Mouse (Mus musculus) forebrain, embryonic 14.5 days (tissue): Measurements from ENCODE around the gene Gps1. TPM values are rescaled to one million over a fixed set of nuclear protein-coding genes. Genes with fewer than 3 reads are reported as not detected.
"Not testable (repeated sequence)": the region's sequence is repeated elsewhere in the genome, so short reads cannot be mapped to it uniquely, and the experiment has no call there.

Experiments used
- ATAC-seq: fragments of 200-750 bp; cut with Nextera tagmentation; 2 replicates; pipeline ENCODE4 v1.8.0; 2017; ENCODE audit warnings: mild to moderate bottlenecking, moderate library complexity
- DNase-seq: peaks from one replicate; pipeline ENCODE4 v3.0.0-alpha.2; 2015; ENCODE audit warnings: low spot score
- H3K27ac ChIP-seq: fragments of 300-500 bp; sonication (generic); 2 replicates; pipeline ENCODE4 v1.5.1; 2014; ENCODE audit warnings: low read depth, mild to moderate bottlenecking, control low read depth, low read length, moderate library complexity
- H3K27me3 ChIP-seq: fragments of 300-500 bp; sonication (generic); replicated peaks from 2 replicates; pipeline ENCODE4 v1.6.1; 2014; ENCODE audit warnings: low read length, control low read depth, mixed read lengths; ENCODE audit not compliant: control insufficient read depth, insufficient read depth
- H3K36me3 ChIP-seq: fragments of 300-500 bp; sonication (generic); 2 replicates; pipeline ENCODE4 v1.6.1; 2014; ENCODE audit warnings: low read length, control low read depth; ENCODE audit not compliant: control insufficient read depth, insufficient read depth
- H3K4me1 ChIP-seq: fragments of 300-500 bp; sonication (generic); 2 replicates; pipeline ENCODE4 v1.6.1; 2014; ENCODE audit warnings: antibody characterized with exemption, low read length, control low read depth; ENCODE audit not compliant: control insufficient read depth, insufficient read depth
- H3K4me2 ChIP-seq: fragments of 300-500 bp; sonication (generic); 2 replicates; pipeline ENCODE4 v1.6.1; 2014; ENCODE audit warnings: mild to moderate bottlenecking, control low read depth, low read length
- H3K4me3 ChIP-seq: fragments of 300-500 bp; sonication (generic); 2 replicates; pipeline ENCODE4 v1.5.1; 2014; ENCODE audit warnings: low read depth, low read length, control low read depth
- H3K9ac ChIP-seq: fragments of 300-500 bp; sonication (generic); 2 replicates; pipeline ENCODE4 v1.6.1; 2014; ENCODE audit warnings: mild to moderate bottlenecking, low read length, control low read depth, moderate library complexity
- H3K9me3 ChIP-seq: fragments of 300-500 bp; sonication (generic); replicated peaks from 2 replicates; pipeline ENCODE4 v1.6.1; 2016; ENCODE audit warnings: low read length, control low read depth, mixed read lengths; ENCODE audit not compliant: control insufficient read depth
- WGBS: fragments of 180-500 bp; shearing (Covaris S2); extraction: QIAGEN DNeasy Blood & Tissue Kit; methylation state at CpG from one replicate; pipeline ENCODE4 v1.1.7; 2014; 5-methylcytosine and 5-hydroxymethylcytosine counted together
- polyA plus RNA-seq: library from polyadenylated mRNA; unstranded; fragments of >200 nt; fragmentation: Nextera tagmentation; extraction: Ambion mirVana; gene quantifications from 2 replicates; pipeline ENCODE4 v1.2.1, GENCODE M21; 2014

Gps1 gene
- polyA plus RNA-seq, 1 experiment from 2014 or later: 348 TPM

DNA sequence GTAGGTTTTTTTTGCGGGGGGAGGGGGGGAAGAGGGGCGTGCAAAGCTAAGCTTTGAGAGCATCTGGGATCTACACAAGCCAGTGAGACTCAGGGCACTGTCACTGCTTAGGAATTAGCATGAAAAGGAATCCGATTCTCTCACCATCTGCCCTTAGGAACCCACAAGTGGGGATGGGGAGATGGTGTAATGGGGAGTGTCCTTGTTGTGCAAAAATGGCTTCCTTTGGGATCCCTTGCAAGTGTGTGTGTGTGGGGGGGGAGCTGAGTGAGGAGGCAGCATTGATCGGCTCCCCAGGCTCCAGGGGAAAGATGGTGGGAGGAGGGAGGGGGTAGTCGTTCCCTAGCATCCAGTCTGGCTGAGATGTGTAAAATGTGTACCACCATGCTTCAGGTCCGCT, 6.9 kb upstream of the Gps1 start:
- Histone ChIP-seq H3K27ac (no peak overlapping the region), H3K9ac (no peak overlapping the region), H3K9me3 (no peaks in the 10 kb centered on the region), H3K27me3 (no peaks in the 10 kb centered on the region), H3K4me2 (no peak overlapping the region), H3K36me3 (peaks cover 17% of the 10 kb centered on the region), H3K4me3 (no peak overlapping the region), H3K4me1 (no peaks in the 10 kb centered on the region)
- WGBS: 27% methylated on average over 6 of the region's 6 CpGs
- ATAC-seq (no peak), DNase-seq (no peak)

DNA sequence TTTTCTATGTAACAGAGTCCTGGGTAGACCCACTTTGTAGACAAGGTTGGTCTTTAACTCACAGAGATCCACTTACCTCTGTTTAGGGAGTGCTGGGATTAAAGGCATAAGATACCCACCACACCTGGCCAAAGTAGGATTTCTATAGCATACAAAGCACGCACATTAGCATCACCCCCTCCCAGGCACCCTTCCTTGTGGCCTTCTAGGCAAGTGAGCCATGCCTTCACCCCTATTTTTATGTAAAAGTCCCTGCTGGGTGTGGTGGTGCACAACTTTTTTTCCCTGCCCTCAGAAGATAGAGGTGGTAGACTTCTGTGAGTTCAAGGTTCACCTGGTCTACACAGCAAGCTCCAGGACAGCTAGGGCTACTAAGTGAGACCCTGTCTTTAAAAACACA, 4.2 kb upstream of the Gps1 start:
- Histone ChIP-seq H3K4me1 (peaks cover 6% of the 10 kb centered on the region), H3K4me3 (no peak overlapping the region), H3K9ac (no peak overlapping the region), H3K9me3 (no peaks in the 10 kb centered on the region), H3K4me2 (no peak overlapping the region), H3K27ac (no peak overlapping the region), H3K27me3 (no peaks in the 10 kb centered on the region), H3K36me3 (peaks cover 21% of the 10 kb centered on the region)
- DNase-seq: no peak
- 84% methylated on average over 1 of the region's 1 CpGs for WGBS
- no peak for ATAC-seq

DNA sequence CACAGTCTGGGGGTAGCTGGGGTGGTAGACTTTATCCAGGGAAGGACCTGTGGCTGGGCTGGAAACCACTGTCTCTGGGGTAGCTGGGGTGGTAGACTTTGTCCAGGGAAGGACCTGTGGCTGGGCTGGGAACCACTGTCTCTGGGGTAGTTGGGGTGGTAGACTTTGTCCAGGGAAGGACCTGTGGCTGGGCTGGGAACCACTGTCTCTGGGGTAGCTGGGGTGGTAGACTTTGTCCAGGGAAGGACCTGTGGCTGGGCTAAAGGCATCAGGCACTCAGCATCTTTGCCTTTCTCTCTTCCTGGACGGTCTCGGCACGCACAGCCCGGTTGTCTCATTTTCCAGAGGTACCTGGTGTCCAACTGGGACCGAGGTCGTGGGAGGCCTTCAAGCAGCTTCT, 2.7 kb upstream of the Gps1 start:
- H3K27me3 ChIP-seq, H3K27ac ChIP-seq, H3K4me3 ChIP-seq, H3K4me2 ChIP-seq, DNase-seq, ATAC-seq, H3K9me3 ChIP-seq, H3K9ac ChIP-seq: not testable (repeated sequence)
- Histone ChIP-seq H3K36me3 (peaks cover 28% of the 10 kb centered on the region), H3K4me1 (peaks cover 11% of the 10 kb centered on the region)
- WGBS: 92% methylated on average over 6 of the region's 6 CpGs

DNA sequence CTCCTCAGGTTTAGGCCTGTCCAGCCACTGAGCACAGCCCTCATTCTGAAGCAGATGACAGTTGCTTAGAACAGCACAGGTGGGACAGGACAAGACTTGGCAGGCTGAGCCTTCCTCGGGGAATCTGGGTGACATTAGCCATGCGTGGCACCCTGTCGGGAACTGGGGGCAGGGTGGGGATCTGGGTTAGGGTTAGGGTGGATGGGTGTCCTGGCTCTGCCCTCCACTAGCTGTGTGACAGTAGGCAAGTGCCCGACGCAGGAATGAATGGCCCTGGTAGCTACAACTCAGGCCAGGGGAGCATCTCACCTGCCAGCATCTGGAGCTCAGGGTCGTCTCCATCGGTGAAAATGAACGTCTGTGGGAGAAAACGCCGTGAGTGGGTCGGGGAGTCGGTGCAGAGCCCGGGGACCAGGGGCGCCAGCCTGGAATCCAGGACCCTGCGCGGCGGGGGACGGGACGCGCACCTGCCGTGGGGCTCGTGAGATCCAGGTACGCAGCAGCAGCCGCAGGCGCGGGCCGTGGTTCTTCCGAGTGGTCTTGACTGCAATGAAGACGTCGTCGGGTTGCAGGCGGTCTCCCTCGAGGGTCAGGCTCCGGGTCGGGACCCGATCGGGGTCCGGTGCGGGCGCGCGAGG, 527 bp upstream of the Gps1 start:
- peaks cover 50% of the 10 kb centered on the region for H3K36me3 ChIP-seq
- peak; percentile 44; the same call in 1 of the 2 replicates for ATAC-seq
- H3K27ac ChIP-seq: peak overlapping the region; percentile 66
- no peaks in the 10 kb centered on the region for H3K27me3 ChIP-seq
- DNase-seq: no peak
- H3K9ac ChIP-seq: peak overlapping the region; percentile 91
- peak overlapping the region; percentile 97 for H3K4me2 ChIP-seq
- WGBS: 2% methylated on average over 42 of the region's 42 CpGs
- peaks cover 11% of the 10 kb centered on the region for H3K4me1 ChIP-seq
- no peaks in the 10 kb centered on the region for H3K9me3 ChIP-seq
- peak overlapping the region; percentile 94 for H3K4me3 ChIP-seq

DNA sequence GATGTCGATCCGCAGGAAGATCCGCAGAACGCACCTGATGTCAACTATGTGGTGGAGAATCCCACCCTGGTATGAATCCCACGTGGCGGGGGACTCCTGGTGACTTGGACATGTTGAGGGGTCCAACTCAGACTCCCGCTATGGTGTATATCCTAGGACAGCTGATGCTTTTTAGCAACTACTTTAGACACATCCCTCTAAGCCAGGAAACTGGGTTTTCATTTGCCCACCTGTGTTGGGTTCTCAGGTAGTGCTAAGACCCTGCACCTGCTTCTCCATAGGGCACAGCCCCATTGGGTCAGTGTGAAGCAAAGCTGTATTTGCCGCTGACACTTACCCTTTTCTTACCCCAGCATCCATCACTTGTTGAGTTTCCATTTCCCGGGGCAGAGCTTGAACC, 1.1 kb downstream of the Gps1 start:
- Histone ChIP-seq H3K4me3 (peak overlapping the region; percentile 94), H3K36me3 (peaks cover 62% of the 10 kb centered on the region), H3K4me1 (peaks cover 11% of the 10 kb centered on the region), H3K4me2 (peak overlapping the region; percentile 97), H3K9me3 (no peaks in the 10 kb centered on the region), H3K27ac (no peak overlapping the region; the same call in 1 of the 2 replicates), H3K9ac (peak overlapping the region; percentile 91), H3K27me3 (no peaks in the 10 kb centered on the region)
- no peak for DNase-seq
- no peak for ATAC-seq
- WGBS: 39% methylated on average over 9 of the region's 9 CpGs

DNA sequence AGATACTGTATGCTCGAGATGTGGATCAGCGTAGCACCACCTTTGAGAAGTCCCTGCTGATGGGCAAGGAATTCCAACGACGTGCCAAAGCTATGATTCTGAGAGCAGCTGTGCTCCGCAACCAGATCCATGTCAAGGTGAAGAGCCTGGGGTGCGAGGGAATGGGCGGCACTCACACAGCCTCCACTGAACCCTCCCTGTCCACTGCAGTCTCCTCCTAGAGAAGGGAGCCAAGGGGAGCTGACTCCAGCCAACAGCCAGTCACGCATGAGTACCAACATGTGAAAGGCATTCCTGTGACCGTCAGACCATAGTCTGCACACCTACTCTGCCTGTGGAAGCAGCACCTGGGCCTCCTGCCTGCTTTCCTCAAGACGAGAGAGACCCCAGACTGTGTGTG, 4.4 kb downstream of the Gps1 start:
- not testable (repeated sequence) for H3K4me3 ChIP-seq, H3K27me3 ChIP-seq, H3K4me2 ChIP-seq, H3K4me1 ChIP-seq, ATAC-seq, DNase-seq, H3K9me3 ChIP-seq, H3K9ac ChIP-seq, H3K27ac ChIP-seq
- WGBS: 86% methylated on average over 9 of the region's 10 CpGs
- peaks cover 75% of the 10 kb centered on the region for H3K36me3 ChIP-seq

DNA sequence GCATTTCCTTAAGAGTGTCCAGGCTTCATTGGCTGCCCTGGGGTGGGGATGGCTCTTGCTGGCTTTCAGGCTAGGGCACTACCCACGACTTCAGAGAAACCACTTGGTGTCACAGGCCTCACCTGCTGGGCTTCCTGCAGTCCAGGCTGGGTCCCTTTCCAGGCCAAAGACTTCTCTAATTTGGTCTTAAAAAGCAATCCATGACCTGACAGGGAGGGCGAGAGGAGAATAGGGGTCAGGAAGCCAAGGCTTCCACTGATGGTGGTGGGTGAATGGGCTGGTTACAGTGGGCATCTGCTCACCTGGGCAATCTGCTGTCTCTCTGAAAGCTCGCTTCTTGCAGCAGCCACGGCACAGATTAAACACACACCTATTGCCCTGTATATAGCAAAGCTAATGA, 5.3 kb downstream of the Gps1 start:
- H3K9me3 ChIP-seq: no peaks in the 10 kb centered on the region
- no peak overlapping the region for H3K4me2 ChIP-seq
- ATAC-seq (no peak), DNase-seq (no peak)
- WGBS: 92% methylated on average over 4 of the region's 4 CpGs
- H3K9ac ChIP-seq: no peak overlapping the region
- no peaks in the 10 kb centered on the region for H3K27me3 ChIP-seq
- H3K27ac ChIP-seq: no peak overlapping the region
- peaks cover 81% of the 10 kb centered on the region for H3K36me3 ChIP-seq
- no peak overlapping the region for H3K4me3 ChIP-seq
- H3K4me1 ChIP-seq: peaks cover 6% of the 10 kb centered on the region

DNA sequence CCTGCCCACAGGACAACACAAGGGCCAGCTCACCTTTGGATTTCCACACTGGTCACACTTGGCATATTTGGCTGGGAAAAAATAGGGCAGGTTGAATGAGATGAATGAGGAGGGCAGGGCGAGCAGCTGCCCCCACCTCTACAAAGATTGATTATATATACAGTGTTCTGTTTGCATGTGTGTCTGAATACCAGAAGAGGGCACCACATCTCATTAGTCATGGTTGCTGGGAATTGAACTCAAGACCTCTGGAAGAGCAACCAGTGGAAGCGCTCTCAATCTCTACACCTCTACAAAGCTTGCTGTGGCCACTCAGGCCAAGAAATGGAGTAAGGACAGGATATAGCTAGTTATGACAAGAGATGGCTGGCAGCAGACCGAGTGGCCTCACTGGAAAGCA, 5.7 kb downstream of the Gps1 start:
- peaks cover 83% of the 10 kb centered on the region for H3K36me3 ChIP-seq
- H3K4me2 ChIP-seq: no peak overlapping the region
- H3K27me3 ChIP-seq: no peaks in the 10 kb centered on the region
- DNase-seq: no peak
- WGBS: 88% methylated on average over 3 of the region's 3 CpGs
- ATAC-seq: no peak
- no peak overlapping the region for H3K27ac ChIP-seq
- no peak overlapping the region for H3K9ac ChIP-seq
- H3K4me1 ChIP-seq: peaks cover 6% of the 10 kb centered on the region
- H3K9me3 ChIP-seq: no peaks in the 10 kb centered on the region
- H3K4me3 ChIP-seq: no peak overlapping the region

DNA sequence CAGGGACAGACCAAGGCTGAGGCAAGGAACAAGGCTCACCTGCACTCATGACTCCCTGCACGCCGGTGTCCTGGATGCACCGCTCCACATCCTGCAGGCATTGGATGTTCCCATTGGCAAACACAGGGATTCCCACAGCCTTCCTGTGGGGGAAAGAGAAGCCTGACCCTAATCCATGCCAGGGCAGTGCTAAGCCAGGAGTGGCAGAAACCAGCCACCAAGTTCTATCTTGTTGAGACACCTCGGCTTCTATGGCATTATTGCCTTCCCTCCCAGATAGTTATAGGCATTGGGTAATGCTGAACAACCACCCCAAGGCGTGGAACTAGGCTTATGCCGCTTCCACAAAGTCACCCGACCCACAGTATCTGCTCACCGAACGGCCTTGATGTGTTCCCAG, 8.6 kb downstream of the Gps1 start:
- Histone ChIP-seq H3K36me3 (peaks cover 63% of the 10 kb centered on the region), H3K27me3 (no peaks in the 10 kb centered on the region), H3K9ac (no peak overlapping the region), H3K27ac (no peak overlapping the region), H3K9me3 (no peaks in the 10 kb centered on the region), H3K4me3 (no peak overlapping the region), H3K4me1 (peaks cover 8% of the 10 kb centered on the region), H3K4me2 (no peak overlapping the region)
- DNase-seq: no peak
- WGBS: 94% methylated on average over 9 of the region's 9 CpGs
- ATAC-seq: no peak
